Mouse (Mus musculus) thymus, postnatal 10 days (tissue): ENCODE measurements around the gene Med13l.
A peak's percentile ranks its signal among the peaks of the same experiment; 100 is the strongest.
"Not testable (repeated sequence)": the region's sequence is repeated elsewhere in the genome, so short reads cannot be mapped to it uniquely, and the experiment has no call there.

ENCODE experiments used
- DNase-seq, 2 experiments: peaks; one replicate each; pipeline ENCODE4 v3.0.0; 2021; ENCODE audit warnings: low spot score in 2 of 2

The Med13l gene

DNA sequence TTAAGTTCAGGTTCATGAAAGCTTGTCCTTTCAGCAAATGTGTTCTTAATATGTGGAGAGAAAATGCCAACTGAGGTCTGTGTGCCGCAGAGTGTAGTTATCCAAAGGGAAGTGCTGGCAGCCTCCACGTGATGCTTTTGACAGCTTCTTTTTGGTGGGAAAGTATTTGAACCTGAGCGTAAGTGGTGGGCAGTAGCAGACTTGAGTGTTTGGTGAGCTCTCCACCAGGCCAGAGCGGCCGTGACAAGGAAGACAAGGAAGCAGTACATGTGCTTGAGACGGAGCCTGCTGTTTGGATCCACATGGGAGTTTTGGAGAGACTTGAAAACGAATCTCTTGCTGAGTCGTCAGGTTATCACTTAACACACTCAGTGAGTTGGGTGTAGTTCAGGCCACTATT, 71.9 kb downstream of the Med13l start:
- no peak for DNase-seq

DNA sequence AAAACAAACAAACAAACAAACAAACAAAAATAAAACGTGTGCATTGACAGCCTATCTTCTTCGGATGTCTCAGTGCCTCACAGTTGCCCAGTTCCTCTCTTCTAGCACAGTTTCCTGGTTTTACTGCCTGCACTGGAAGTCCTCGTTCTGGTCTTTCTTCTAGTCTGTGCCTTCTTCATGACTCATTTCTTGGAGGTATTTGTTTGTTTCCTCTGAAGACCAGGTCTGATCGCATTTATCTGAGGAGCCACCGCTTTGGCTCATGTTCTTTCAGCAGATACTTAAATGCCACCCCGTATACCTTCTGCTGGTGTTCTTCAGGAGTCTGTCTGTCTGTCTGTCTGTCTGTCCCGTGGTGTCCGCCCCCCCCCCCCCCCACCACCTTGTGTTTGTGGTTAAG, 72.6 kb downstream of the Med13l start:
- DNase-seq = no peak

DNA sequence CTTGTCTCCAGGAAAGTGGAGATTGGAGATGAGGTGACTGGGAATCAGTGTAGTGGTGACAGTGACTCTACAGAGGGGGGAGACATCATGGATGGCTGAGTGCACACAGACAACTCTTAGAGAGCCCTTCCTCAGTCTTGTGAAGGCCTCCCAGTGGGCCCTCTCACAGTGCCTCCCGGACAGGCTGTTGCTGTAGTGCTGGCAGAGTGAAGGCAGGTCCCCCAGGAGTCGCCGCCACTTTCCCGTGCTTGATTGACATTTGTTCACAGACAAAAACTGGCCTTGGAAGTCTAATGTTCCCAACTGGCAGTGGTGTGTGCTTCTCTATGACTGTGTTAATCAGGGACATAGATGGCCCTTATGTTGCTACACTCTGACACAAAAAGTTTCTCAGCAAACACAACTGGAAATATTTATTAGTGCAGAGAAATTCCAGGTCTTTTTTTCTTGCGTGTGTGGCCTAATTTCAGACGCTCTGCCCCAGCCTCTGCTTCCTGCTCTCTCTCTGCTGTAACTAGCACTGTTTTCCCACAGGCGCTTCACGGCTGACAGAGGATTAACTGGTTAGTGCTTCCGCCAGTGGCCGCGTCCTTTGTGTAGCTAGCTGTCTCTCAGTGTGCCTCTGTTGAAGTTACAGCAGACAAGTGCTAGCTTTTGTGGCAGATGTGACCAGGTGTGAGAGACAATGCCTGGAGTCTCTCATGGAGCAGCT, 75.2 kb downstream of the Med13l start:
- peak in 1 of 2 experiments; percentile 16 for DNase-seq

DNA sequence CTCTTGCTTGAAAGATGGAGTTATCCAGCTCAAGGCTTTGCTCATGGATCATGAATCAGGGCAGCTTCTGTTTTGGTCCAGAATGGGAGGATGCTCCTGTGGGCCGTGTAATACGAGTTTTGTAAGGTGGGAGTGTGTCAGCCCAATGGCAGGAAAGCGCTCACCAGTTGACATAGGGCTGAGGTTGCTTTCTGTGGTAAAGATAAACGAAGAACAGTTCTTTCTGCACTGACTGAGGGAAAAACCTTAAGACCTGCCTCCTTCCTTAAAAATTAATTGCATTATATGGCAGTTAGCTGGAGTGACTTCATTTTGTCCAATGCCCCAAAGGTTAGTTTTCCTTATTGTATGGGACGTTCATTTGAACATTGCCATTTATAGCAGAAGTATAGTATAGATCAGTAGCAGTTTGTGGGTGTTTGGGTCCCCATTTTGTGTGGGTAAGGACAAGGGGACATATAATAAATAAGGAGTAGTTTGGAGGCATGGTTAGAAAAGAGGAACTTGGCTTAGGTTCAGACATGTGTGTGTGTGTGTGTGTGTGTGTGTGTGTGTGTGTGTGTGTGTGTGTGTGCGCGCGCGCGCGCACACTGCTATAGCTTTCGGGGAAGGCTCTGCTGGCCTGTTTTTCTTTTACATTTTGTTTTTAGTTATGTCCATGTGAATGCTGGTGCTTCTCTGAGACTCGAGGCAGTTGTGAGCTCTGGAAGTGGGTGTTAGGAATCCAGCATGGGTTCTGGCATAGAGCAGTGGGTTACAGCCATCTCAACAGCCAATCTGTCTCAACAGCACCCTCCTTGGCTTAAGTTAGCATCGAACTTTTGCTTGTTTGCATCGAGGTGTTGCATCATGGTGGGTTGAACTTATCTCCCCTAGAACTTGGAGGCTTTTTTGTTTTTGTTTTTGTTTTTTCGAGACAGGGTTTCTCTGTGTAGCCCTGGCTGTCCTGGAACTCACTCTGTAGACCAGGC, 76.2 kb downstream of the Med13l start:
- no peak for DNase-seq

DNA sequence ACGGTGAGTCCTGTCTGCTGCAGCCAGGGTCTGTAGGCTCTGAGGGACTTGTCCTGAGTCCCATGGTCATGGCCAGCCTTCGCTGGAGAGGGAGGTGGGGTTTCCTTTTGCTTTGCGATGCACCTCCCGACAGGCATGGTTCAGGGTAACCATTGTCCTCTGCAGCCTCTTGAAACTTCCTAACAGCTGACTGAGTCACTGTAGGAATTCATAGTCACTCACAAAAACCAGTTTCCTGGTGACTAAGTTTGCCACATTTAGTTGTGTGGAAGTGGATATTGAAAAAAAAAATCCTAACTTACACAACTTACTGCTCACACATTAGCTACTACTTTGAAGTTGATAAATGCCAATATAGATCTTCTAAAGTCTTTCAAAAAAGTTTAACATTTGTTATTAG, 77.5 kb downstream of the Med13l start:
- DNase-seq = no peak

DNA sequence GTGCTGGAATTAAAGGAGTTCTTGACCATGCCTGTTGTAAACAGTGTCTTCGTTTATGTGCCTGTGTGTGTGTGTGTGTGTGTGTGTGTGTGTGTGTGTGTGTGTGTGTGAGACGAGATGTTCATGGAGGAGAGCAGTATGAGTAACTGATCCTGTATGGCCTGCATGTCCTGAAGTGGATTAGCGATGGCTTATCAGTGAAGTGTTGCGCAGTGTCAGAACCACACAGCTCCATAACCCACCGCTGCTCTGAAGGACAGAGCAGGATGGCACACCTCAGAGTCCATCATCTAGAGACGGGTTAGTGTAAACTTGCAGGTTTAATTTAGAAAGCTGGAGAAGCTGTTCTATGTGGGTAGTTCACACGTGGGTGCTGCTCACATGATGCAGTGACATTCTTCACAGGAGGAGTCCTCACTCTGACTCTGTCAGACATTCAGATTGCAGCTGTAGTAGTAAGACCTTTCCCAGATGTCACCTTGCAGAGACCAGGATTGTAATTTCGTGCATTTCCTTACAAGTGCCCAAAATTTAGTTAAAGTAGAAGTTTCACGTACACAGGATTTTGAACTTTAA, 78.1 kb downstream of the Med13l start:
- DNase-seq = no peak

DNA sequence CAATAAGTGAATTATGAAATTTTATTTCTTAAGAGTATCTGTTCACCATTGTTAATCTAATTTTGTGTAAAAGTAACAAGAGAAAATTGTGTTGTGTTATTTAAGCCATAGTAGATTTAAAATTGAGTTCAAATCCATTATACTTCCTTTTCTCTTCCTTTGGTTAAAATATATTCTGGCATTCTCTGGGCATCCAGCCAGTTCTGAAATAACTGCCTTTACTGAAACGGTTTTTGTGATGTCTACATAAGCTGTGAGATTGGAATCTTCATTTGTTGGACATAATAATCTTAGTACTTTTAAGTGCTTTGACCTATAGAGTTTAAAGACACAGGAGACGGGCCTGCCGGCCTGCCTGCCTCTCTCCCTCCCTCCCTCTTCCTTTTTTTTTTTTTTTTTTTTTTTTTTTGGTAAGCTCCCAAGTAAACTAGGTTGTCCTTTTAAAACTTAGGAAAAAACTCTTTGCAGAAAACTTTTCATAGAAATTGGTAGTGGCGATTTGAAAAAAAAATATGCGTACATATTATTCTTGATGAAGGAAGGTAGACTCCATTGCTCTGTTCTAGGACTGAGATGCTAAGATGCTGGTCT, 78.7 kb downstream of the Med13l start:
- DNase-seq = no peak

DNA sequence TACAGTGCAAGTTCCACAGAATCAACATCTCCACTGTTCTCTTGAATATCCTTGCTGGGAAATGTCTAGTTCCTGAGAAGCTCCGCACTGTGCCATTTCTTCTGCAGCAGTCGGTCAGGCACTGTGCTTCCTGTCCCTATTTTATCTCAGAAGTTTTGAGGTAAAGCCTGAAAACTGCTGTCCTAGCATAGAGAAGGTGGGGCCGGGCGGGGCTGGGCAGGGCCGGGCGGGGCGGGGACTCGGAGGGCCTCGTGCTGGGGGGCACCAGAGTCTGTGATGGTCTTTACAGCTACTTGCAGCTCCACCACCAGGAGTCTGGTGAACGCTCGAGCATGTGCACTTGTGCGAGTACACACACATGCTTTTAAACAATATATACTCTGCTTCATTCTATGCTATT, 83.6 kb downstream of the Med13l start:
- no peak for DNase-seq

DNA sequence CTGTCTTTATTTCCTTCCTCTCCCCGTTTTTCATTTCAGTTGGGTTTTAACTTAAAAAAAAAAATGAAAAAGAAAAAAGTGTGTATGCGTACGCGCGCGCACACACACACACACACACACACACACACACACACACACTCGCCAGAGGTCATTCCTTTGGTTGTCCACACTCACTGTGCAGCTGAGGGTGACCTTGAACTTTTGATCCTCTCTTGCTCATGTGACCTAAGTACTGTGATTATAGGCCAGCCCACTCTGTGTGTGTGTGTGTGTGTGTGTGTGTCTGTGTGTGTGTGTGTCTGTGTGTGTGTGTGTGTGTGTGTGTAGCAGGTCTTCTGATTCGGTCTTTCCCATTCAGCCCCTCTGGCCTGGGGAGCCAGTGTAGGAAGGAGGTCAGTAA, 84.0 kb downstream of the Med13l start:
- DNase-seq = no peak

DNA sequence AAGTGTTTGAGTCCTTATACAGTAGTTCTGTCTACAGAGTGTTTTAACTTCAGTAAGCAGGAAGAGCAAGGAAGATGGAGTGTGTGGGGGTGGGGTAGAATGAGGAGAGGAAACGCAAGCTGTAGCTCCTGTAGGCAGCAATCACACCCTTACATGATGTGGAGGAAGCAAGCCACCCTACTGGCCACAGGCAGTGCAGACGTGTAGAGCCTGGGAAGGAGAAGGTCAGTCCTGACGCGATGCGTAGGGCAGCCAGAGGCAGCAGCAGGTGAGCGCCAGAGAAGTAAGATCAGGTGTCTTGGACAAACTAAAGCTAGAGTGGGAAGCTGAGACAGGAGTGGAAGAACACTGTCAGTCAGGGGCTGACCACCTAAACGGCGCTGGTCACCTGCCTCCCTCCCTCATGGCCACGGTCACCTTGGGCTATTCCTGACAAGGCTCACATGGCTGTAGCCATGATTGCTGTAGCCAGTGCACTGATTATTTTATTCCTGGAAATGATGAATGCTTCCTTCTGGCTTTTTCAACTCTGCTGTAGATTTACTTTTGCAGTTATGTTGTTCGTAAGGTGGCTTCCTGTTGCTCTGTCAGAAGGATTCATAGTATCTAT, 84.8 kb downstream of the Med13l start:
- peak in 1 of 2 experiments; percentile 36 for DNase-seq

DNA sequence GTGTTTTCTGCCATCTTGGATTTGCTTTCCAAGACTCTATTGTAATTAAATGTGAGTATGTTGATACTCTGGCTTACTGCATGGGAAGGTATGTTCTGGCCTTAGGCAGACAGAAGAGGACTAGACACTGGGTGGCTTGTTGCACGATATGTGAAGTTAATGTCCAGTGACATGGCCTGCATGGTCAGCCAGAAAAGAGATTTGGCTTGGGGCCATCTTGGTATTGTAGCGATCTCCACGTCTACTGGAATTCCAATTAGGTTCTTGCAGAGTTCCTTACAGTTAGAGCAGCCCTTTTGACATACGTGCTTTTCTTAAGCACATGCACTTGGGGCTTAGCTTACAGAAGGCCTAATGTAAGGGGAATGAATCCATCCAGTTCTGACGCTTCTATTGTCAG, 86.4 kb downstream of the Med13l start:
- no peak for DNase-seq

DNA sequence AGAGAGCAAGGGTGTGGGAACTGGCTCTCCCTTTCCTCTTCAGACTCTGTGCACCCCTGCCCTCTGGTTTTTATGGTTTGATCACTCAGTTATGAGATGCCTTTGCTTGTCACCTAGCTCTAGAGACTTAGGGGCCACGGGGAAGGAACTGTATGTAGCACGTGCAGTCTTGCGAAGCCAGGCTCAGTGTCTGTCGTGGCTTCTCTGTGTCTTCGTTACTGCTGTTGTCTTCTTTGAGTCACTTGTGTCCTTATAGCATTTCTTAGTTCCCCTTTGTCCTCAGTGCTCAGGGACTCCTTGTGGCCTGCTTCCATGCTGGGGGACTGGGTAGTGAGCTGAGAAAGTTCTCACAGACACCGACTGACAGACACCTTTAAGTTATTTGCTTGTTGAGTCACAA, 86.9 kb downstream of the Med13l start:
- no peak for DNase-seq

DNA sequence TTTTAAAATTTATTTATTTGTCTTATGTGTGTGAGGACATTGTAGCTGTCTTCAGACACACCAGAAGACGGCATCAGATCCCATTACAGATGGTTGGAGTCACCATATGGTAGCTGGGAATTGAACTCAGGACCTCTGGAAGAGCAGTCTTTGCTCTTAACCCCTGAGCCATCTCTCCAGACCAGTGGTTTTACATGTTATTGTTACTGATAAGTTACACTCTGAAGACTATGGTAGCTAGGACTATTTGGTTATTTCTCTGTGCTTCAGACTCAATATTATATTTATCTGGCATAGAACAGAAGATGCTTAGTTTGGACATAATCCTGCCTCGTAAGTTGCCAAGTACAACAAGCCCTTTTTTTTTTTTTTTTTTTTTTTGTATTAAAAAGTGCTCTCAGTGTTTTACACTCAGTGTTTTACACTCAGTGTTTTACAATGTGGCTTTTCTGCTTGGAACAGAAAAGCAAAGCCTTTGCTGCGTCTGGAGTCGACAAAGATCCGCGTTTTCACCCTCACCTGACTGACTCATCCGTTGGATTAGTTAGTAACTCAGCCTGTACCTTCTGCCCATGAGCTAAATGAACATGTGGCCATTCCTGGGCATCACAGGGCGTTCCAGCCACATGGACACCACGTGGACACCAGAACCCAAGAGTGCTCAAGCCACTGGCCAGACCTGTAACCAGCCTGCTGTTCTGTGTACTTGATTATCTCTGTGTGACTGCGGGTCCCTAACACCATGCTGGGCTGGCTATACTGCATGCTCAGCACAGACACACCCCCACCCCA, 88.9 kb downstream of the Med13l start:
- no peak for DNase-seq

DNA sequence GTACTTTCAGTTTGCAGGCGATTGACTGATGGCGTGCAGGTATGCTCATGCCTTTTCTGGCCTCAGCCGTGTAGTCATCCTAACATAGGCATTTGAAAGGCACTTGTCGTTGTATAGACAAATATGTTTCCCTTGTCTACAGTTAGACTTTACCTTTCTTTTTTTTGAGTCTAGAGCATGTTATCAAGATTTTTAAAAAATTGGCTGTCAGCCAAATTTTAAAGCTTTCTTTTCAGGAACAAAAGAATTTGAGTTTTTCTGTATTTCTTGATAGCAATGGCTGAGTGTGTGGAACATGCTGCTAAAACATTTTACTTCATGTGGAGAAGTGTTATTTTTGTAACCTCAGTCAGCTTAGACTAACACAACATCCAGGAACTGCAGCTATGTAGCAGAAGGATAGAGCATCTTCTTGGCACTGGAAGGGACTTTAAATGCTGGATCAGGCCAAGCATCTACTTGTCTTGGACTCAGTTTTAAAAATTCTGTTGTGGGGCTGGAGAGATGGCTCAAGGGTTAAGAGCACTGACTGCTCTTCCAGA, 89.6 kb downstream of the Med13l start:
- no peak for DNase-seq

DNA sequence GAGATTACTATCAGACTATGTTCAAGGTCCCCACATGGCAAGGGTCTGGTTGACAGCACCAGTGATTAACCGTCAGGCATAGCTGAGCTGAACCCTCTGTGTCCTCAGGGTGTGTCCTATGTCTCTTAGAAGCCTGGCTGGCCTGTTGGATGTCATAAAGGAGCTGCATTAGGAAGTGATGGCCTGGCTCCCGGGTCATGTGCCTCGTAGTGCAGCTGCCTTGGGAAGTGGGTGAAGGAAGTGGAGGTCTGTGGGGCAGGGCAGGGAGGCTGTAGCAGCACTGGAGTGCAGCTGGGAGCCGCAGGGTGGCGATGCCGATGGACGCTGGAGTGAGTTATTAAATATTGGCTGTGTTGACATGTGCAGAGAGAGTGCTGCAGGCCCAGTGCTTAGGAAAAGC, 90.3 kb downstream of the Med13l start:
- no peak for DNase-seq

DNA sequence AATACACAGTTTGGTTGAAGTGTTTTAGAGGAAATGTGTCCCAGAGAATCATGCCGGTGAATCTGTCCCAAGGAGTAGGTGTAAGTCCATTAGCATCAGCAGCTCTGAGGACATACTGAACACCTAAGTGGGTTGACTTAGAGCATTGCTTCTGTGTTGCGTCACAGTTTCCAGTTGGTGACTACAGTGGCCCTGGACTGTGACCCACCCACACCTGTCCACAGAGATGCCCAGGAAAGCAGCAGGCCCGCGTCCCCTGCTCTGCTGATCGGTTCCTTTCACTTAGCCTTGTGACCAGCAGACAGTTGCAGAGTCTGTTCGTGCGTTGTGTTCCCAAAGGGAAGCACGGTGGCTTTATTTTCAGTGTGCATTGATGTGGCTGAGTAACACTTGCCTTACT, 92.1 kb downstream of the Med13l start:
- no peak for DNase-seq

DNA sequence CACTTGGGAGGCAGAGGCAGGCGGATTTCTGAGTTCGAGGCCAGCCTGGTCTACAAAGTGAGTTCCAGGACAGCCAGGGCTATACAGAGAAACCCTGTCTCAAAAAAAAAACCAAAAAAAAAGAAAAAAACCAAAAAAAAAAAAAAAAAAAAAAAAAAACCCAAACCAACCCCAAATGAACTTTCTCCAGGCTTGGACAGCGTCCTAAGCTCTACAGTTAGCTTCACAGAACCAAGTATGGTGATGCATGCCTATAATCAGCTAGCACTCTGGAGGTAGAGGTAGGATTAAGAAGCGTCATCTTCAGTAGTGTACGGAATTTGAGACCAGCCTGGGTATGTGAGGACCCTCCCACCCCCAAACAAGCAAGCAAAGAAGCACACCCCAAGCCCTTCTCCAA, 92.6 kb downstream of the Med13l start:
- not testable (repeated sequence) for DNase-seq

DNA sequence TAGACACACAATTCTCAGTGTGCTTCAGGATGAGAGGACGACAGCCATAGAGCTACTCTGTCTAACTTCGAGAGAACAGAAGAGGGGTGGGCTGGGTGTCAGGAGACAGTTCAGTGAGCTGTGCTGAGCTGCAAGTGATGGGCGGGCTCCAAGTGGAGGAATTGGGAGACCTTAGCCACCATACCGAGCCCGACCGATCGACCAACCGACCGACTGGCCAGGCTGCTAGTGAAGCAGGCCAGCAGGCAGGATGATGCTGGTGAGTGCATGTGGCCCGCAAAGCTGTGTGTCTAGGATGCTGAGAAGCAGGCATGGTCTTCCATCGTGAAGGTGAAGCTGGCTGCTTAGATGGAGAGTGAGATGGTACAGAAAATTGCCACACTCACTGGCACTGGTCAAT, 94.1 kb downstream of the Med13l start:
- no peak for DNase-seq

DNA sequence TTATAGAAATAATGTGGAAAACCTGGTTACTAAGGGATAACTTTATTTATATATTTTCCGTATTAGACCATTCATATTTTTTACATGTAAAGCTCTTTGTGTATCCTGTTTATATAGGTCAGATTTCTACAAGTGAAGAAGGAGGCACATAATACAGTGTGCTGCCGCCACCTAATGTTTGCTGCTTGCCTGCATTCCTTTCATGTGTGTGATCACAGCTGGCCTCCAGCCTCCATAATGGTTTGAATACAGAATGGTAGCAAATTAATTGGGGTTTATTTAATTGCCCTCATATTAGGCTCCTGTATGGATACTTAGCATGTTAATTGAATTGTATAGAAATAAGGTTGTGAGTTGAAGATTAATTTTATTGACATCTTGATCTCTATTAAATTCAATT, 94.5 kb downstream of the Med13l start:
- DNase-seq = no peak

DNA sequence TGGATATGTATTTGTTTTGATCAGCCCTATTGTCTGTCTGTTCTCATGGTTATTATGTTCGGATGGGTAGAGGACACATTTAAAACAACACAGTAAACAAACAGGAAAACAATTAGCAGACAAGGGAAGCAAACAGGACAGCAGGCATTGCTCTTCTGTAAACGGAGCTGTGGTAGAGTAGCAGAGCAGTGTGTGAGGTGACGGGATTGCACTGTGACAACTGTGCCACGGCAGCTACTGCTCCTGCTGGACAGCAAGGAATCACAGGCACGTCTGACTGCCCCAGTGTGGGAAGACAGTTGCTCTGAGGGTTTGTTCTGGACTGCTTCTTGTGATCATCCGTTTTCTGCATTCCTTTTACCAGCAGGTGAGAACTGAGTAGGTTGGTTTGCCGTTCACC, 94.9 kb downstream of the Med13l start:
- DNase-seq = no peak

DNA sequence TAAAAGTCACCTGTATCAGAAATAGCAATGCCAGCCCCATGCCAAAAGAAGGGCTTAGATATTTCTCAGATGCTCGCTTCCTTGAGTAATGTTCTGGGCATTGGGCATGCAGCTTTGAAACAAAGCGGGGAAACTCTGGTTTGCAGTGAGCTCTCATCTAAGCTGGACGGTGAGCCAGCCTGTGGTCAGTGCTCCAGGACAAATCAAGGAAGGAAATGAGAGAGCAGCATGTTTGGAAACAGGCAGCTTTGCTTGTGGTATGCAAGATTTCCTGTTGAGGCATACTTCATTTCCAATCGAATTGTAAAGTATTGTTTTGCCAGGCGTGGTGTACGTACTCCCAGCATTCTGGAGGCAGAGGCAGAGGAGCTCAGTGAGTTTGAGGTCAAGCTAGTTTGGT, 95.5 kb downstream of the Med13l start:
- DNase-seq = no peak
